Mouse (Mus musculus) thymus, postnatal 0 days (tissue): ENCODE measurements around the gene Maml2. TPM values are rescaled to one million over a fixed set of nuclear protein-coding genes. Genes with fewer than 3 reads are reported as not detected.
A peak's percentile ranks its signal among the peaks of the same experiment; 100 is the strongest.
"Not testable (repeated sequence)": the region's sequence is repeated elsewhere in the genome, so short reads cannot be mapped to it uniquely, and the experiment has no call there.

Experiments used
- DNase-seq: peaks from one replicate; pipeline ENCODE4 v3.0.0-alpha.2; 2015; ENCODE audit warnings: low spot score
- microRNA-seq: library from miRNA; unstranded; fragments of <30 nt; microRNA quantifications from one replicate; pipeline ENCODE4, GENCODE M21; 2016; ENCODE audit warnings: borderline number of aligned reads
- polyA plus RNA-seq: library from polyadenylated mRNA; unstranded; fragments of >200 nt; fragmentation: Nextera tagmentation; extraction: Ambion mirVana; gene quantifications from 2 replicates; pipeline ENCODE4 v1.2.1, GENCODE M21; 2015

The Maml2 gene
- polyA plus RNA-seq, 1 experiment from 2014 or later, result 7.8 TPM

GRCm38 (mm10) chr9:13704917-13705316 lies 407.2 kb downstream of the Maml2 start:
- no peak for DNase-seq

GRCm38 (mm10) chr9:13707066-13707555 lies 409.4 kb downstream of the Maml2 start:
- no peak for DNase-seq

- no peak for DNase-seq
Measured at GRCm38 (mm10) chr9:13709436-13709835, 411.7 kb downstream of the Maml2 start.

DNA sequence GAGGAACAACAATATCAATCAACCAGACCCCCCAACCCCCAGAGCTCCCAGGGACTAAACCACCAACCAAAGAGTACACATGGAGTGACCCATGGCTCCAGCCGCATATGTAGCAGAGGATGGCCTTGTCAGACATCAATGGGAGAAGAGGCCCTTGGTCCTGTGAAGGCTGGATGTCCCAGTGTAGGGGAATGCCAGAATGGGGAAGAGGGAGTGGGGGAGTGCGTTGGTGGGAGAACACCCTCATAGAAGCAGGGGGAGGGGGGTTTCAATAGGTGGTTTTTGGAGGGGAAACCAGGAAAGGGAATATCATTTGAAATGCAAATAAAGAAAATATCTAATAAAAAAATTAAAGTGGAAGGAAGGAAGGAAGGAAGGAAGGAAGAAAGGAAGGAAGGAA lies 418.1 kb downstream of the Maml2 start:
- not testable (repeated sequence) for DNase-seq

DNA sequence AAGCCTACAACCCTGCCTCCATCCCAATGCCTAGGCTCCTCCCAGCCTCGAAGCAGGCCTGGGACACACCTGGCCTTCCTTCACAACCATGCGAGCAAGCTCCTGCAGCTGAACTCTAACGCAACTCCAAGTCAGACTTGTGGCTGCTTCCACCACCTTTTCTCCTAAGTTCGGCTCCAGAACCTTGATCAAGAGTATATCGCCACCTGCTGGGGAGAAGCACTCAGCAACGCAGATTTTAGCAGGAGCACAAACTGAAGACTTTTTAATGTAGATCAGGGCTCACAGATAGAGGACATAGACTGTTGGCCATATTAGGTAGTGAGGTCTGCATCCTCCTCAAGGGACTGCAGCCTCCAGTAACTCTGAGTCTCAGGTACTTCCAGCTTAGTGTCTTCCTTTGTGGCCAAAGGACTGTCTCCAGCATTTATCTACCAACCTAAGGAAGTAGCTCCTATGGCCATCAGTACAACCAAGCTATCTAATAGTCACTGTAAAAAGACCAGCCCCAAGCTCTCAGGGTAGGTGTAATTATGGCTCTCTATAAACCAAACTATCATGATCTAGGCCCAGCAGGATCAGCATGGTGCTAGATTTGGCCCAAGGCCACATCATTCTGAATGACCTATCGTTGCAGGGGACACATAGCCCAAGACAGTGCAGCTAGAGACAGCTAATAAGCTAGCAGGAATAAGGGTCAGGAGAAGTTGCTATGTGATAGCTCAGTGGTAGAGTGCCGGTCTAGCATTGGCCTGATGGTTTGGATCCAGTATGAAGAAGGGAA lies 418.8 kb downstream of the Maml2 start:
- peak; percentile 79 for DNase-seq

GRCm38 (mm10) chr9:13748404-13748797 lies 450.6 kb downstream of the Maml2 start, which contains the start of gene Mtmr2:
Gene Mtmr2 (plus strand): TSS chr9:13748410.
- DNase-seq, result no peak

DNA sequence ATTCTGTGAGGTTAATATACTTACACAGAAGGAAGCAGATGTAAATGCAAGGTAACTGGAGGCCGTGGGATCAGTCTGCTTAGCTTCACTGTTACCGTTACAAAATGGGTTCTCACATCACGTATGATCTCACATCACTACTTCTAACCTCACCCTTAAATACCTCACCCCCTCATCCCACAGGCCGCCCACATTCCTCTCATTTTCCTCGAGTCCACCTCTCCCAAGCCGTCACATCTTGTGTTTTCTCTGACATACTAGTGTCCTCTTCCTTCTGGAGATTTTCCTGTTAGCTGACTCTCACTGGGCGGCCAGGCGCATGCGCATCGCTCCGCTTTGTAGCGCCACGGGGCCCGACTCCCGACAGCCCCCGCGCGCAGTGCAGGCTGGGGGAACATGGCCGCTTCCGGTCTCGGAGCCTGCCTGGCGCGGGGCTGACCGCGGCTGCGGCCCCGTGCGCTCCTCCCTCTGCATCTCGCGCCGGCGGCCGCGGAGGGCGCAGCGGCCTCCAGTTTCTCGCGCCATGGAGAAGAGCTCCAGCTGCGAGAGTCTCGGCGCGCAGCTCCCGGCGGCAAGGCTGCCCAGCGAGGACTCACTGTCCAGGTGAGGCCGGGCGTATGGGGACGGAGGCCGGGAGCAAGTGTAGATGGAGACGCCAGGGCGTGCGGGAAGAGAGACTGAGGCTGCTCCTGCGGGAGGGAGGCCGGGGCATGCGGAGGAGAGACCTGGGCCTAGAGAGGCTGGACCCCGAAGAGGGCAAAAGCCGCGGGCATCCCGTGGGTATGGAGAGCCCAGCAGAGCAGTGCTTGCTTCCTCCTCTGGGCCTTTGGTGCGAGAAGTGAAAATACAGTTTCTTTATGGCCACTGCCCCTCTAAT lies 451.3 kb downstream of the Maml2 start:
- peak; percentile 95 for DNase-seq

- DNase-seq, result no peak
Measured at GRCm38 (mm10) chr9:13749675-13749998, 451.9 kb downstream of the Maml2 start.

- DNase-seq, result no peak
Measured at GRCm38 (mm10) chr9:13752543-13752942, 454.8 kb downstream of the Maml2 start.

Small RNAs within 50 kb of the gene (microRNA-seq; reads per million reads assigned to microRNA genes)
- not detected for gene Gm22643

Other genes starting within 250 kb of the Maml2 start
- 7.8 and 9.4 TPM in 2 replicates for gene Jrkl, start 52.1 kb upstream of the Maml2 start, polyA plus RNA-seq
- 12.7 and 13.4 TPM in 2 replicates for gene Ccdc82, start 51.0 kb upstream of the Maml2 start, polyA plus RNA-seq
- not detected in 2 replicates for gene Gm17571, start 148.8 kb downstream of the Maml2 start, polyA plus RNA-seq